Mouse (Mus musculus) retina, postnatal 1 day (tissue): ENCODE results near the gene Dock3.

Experiments
- DNase-seq: peaks from one replicate; pipeline ENCODE4 v3.0.0-alpha.2; 2012

Dock3 gene

DNA sequence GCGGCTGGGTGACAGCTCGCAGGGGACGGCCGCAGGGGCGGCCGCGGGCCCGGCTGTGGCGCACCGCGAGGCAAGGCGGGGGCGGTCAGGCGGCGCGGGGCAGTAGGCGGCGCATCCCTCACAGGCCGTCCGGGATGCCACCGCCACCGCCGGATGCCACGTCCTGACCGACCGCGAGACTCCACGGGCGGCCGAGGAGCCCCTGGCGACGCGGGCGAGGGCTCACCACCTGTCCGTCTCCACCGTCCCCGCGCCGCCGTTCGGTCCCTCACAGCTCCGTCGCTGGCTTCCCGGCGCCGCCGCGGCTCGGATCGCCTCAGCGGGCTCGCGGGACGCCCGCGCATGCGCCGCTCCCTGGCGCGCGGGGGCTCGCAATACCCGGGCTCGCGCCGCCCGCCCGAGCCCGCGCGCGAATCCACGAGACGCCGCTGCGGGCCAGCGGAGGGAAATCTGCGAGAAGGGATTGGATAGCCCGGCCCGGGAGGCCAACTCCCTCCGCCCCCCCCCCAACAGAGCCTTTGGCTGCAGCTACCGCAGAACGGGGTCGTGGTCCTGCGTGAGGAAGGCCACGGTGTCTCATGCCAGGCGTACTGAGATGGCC, at the start of gene Dock3:
Gene Dock3, minus strand, starts transcription at position 371 of the 601 bp plus-strand sequence.
- peak; percentile 91 for DNase-seq

DNA sequence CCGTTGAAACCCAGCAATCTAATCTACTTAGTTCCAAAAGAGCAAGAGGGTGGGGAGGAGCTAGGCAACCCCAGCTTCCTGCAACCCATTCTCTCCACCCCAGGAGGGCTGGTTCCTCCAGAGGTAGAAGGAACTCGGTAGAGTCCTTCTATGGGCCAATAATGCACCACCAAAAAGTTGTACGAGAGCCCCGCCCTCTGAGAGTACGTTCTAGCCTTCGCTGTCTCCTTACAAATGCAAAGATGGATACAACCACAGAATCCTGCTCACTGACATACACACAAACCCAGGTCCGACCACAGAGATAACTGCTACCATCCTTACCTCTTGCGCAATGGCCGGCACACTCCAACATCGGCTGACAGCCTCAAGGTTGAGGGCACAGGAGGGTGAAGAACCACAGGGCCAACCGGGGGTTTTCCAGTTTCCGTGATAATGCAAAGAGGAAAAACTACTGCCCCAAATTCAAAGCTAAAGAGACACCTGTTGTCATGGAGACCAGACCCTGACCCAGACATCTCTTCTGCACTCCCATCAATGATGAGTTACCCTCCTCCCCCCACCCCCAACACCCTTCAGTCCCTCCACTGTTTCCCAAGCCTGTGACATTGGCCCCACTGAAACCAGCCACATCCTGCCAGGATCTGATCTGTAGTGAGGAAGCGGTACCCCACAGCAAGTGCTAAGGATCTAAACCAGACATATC, 48.8 kb upstream of the Dock3 start:
- no peak for DNase-seq

GRCm38 (mm10) chr9:107279378-107280321, 47.9 kb upstream of the Dock3 start:
- DNase-seq, result no peak

DNA sequence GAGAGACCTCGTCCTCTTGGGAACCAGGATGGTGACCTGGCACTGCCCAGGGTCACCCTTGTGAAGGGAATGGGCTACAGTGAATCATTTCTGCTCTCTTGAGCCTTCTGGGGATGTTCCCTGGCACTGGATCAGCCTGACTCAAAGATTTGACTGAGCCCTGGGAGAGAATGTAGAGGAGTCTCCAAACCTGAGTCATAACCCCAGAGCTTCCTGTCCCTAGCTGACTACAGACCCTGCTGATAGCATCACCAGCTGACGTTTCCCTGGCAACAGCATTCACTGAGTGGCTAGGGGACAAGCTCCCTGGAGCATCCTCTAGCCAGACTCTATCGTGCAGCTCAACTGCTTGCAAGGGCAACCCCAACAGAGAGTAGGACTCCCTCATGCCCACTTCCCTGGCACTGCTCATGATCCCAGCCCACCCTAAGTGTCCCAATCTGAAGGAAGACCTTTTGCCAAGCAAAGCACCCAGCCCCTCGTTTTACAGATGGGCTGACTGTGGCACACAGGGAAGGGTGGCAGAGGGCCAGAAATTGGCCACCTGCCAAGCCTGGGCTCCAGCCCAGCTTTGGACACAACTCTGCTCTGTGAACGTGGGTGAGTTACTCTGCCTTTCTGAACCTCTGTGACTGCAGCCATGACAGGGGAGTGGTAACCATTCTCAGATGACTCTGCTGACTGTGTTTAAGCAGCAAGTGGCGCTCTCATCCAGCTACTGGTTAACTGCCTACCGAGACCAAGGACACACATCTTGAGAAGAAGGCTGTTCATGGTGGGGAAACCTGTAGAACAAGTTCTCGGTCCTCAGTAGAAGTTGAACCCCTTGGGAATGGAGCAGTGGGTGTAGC, 47.0 kb upstream of the Dock3 start:
- peak; percentile 71 for DNase-seq

DNA sequence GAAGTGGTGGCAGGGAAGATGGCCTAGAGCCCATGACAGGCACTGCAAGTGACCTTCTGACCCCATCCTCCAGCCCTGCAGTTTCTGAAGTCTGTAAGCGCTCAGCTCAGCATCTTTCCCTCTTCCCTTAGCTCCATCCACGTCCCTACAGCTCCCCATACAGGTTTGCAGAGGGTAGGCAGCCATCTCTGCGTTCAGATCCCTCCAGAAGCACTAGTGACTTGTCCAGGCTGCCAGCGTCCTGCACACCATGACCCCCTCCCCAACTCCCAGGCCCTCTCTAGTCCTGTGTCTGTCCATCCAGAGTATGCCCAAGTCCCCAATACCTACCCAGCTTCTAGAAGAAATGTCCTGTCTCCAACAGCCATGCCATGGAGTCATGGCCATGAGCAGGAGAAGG, 46.4 kb upstream of the Dock3 start:
- DNase-seq, result no peak

- DNase-seq, result no peak
Observed at GRCm38 (mm10) chr9:107277603-107278002, 45.9 kb upstream of the Dock3 start.

- no peak for DNase-seq
Observed at GRCm38 (mm10) chr9:107275710-107276109, 44.0 kb upstream of the Dock3 start.

DNA sequence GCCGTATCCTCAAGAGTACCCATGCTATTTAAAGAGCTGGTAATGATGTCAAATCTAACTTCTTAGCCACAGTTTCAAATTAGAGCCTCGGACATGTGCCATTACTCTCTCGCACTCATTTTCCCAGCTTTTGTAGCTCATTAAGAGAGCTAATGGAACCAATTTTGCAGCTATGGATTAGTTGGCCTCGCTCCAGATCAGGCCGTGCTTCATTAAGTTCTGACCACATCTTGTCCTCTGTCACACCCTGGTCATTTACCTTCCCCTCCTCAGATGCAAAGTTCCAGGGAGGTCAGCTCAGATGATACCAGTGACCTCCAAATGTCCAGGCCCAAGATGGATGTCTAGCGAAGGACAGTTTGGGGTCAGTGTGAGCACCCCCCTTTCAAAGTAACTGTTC, 43.0 kb upstream of the Dock3 start:
- DNase-seq, result peak; percentile 67

DNA sequence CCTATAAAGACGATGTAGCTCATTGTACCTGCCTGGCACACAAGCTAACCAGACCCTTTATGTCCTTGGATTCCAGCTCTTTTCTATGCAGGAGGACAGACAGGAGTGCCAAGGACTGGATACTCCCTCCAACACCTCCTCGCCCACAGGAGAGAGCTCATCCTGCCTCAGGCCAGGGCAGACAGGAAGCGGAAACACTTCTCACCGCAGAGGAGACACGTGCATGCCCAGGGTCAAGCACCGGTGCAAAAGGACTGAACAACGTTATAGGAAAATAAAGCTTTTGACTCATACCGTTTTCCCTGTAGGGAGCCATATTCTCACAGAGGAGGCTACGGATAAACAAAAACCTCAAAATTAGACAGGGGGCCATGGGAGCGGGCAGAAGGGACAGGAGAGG, 41.5 kb upstream of the Dock3 start:
- no peak for DNase-seq

DNA sequence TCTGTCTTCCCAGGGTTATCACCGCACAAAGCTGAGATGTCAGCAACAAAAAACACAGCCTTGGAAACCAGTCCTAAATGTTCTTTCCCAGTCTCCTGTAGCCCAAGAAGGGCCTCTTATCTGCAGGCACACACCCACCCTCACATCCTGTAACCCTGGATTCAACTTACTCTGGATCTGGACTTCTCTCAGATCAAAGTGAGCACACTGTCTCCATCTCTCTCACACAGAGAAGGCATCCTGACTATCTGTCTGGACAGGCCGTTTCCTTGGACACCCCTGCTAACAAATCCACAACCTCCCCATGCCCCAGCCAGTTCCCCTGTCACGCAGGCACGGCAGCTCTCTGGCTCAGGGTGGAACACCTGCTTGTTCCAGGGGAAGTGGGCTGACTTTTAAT, 40.6 kb upstream of the Dock3 start:
- no peak for DNase-seq

DNA sequence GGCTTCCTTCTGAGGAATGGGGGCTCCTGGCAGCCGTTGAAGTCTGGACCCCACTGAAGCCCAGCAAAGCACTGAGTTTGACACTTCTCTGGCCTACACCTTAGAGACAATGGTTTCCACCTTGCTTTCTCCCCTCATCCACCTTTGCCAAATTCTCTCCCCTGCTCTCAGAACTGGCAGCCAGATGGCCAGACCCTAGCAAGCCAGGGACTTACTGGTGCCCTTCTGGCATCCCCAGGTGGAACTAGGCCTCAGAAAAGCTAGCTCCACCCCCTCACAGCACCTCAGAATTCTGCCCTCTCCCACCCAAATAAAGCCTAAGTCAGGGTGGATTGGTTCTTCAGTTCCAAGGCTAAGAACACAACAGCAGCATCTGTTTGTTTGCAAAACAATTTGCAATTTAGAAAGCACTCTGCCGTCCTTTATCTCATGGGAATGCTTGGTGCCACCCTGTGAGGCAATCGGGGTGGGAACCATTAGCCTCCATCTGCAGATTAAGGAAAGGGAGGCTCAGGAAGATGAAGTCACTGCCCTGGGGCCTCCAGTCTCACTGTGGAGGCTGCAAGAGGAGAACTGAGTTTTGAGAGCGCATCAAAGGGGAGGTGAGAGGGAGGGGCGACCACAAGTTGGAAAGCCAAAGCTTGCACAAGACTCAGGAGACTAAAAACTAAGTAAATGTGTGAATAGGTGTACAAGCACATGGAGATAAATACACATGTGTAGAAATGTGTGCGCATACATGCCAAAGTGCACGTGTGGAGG, 39.6 kb upstream of the Dock3 start:
- no peak for DNase-seq

GRCm38 (mm10) chr9:107269772-107270171, 38.1 kb upstream of the Dock3 start:
- DNase-seq, result no peak

DNA sequence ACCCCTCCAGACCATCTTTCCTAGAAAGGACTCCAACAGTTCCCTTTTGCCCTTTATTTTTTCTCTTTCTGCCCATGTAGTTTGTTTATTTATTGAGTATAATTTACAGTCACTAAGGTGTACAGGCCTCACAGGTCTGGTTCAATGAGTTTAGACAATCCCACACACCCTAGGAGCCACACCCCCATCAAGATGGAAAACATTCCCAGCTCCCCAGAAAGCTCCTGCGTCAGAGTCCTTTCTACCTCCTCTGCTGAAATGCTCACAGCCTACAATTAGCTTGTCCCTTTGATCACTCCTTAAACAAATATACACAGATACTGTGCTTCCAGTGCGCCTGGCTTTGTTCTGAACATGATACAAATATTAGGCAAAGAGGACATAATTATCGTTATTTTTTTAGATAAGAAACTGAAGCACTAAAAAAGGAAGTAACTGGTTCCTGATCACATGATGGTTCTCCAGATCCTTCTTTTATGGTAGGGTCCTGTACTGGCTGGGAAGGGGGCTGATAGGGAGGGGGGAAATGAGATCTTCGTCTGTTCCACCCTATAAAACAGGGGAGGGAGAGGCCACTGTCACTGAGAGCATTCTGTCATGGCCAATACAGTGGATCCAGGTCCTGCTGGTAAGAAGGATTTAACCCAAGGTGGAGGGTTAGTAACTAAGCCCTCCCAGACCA, 36.2 kb upstream of the Dock3 start:
- DNase-seq, result no peak

DNA sequence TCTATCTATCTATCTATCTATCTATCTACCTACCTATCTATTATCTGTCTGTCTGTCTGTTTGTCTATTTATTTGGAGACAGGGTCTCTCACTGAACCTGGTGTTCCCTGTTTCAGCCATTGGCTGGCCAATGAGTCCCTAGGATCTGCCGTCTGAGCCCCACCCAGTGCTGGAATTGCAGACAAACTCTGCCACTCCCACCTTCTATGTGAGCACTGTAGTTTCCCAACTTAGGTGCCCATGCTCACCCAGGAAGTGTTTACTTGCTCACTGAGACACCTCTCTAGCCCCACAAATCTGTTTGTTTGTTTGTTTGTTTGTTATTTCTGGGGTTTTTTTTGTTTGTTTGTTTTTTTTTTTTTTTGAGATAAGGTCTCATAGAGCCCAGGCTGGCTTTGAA, 35.3 kb upstream of the Dock3 start:
- no peak for DNase-seq

- DNase-seq, result no peak
Observed at GRCm38 (mm10) chr9:107264731-107265130, 33.0 kb upstream of the Dock3 start.

DNA sequence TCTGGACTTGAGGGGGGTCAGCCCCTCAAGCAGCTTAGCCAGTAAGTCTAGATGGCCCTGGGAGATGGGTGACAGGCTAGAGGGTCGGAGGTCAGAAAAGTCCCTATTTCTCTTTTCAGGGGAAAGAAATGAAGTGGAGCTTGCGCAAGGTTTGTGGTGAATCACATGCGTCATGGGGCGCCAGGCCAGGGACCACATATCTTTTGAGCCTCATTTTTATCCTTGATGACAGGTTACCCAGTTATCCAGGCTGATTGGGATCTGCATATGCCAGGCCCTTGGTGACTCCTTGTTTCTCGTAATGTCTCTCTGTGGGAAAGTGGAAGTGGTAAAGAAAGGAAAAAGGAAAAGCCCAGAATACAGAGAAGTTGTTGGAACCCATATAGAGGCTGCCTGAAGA, 32.2 kb upstream of the Dock3 start:
- no peak for DNase-seq

DNA sequence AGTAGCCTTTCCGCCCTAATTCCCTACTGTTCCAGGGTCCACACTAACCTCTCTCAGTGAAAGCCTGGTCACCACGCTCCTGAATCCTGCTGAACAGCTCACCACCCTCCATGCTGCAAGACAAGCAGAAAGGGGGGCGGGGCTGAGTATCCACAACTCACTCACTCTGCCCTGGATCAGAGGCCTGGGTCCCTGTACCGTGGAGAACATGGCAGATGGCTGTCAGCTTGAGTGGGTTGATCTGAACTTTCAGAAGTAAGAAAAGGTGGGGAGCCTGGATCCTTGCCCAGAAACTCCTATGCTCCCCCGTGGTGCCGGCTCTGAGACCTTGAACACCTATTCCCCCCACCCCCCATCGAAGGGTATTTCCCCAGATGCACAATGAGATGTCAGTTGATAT, 30.7 kb upstream of the Dock3 start:
- DNase-seq, result no peak

GRCm38 (mm10) chr9:107261792-107262191, 30.1 kb upstream of the Dock3 start:
- DNase-seq, result no peak

DNA sequence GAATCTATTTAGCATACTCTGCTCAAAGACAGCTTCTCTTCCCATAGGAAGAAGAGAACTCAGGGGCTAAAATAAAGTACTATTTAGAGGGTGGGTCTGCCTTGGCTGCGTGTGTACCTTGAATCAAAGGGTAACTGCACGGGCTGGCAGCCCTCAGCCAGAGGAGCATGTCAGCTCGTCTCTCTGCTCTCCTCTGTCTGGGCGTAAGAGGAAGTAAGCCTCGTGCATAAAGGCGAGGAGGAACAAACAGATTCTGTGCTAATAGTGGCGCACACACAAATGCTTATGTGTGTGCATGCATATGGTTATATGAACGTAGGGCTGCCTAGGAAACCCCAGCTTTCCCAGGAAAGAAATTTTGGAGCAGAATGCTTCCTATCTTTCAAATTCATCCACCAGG, 29.1 kb upstream of the Dock3 start:
- no peak for DNase-seq

- no peak for DNase-seq
Observed at GRCm38 (mm10) chr9:107260429-107260828, 28.7 kb upstream of the Dock3 start.

GRCm38 (mm10) chr9:107259571-107259970, 27.9 kb upstream of the Dock3 start:
- no peak for DNase-seq
